ENCODE assay signal across 8 mouse cellular contexts in the genomic region with DNA sequence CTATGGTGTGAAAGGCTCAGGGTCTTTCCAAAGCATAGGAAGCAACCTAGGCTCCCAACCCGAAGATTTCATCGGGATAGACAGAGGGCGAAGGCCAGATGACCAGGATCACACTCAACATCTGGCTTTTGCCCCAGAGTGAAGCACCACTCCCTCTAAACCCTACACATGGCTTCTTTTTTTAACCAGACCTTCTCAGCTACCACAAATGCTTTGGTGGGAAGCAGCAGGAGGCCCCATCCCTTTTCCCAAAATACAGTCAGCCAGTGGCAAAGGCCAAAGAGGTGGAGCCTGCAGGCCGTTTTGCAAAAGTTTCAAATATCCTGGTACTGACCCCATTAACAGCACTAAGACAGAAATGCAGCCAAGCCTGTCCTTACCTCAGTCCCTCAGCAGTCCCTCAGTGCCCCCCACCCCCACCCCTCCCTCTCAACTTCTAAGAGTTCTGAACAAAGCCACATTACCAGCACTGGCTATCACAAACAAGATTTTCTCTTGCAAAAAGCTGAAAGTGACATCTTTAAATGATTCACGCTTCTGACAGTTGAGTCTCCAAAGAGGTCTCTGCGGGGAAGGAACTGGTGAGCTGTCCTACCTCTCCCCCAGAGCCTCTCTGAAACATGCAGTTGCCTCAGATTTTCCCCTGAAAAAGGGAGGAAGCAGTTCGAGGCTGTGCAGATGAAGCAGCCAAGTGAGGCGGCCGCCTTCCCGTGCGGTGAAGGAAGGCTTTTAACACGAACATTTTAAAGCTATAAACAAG. TPM values are rescaled to one million over a fixed set of nuclear protein-coding genes. Genes with fewer than 3 reads are reported as not detected.
DNase-seq lines count a peak whose midpoint lies in the region; ATAC-seq and TF ChIP-seq lines count a peak whose summit lies in the region.

No protein-coding gene starts in this region.

- peaks cover 6% of the 10 kb centered on the region; the same call in 1 of the 2 replicates for H3K36me3 ChIP-seq in embryonic facial prominence, embryonic 13.5 days
- H3K36me3 ChIP-seq in hindbrain, embryonic 10.5 days: no peaks in the 10 kb centered on the region
- 0 out of 2 replicates have a peak, but pooled peaks cover 3% of the 10 kb centered on the region for H3K36me3 ChIP-seq in liver, adult 2 months (ENCODE audit: control insufficient read depth, insufficient read depth, low read length)
- no peaks in the 10 kb centered on the region for H3K36me3 ChIP-seq in neural tube, embryonic 12.5 days

- no peak for TF ChIP-seq CTCF in left cerebral cortex, adult 2 months (IDR thresholded peaks at IDR 0.05)
- TF ChIP-seq CTCF in liver, adult 2 months (IDR thresholded peaks at IDR 0.05; ENCODE audit: low read depth, low read length): no peak

- TF ChIP-seq POLR2A in liver, adult 2 months (IDR thresholded peaks at IDR 0.05; ENCODE audit: extremely low read depth, insufficient read depth, low read length): no peak

- H3K4me2 ChIP-seq in embryonic facial prominence, embryonic 13.5 days: peak overlapping the region; percentile 70
- H3K4me2 ChIP-seq in neural tube, embryonic 12.5 days (replicated peaks): peak overlapping the region; percentile 90

- H3K4me1 ChIP-seq in embryonic facial prominence, embryonic 13.5 days: peaks cover 37% of the 10 kb centered on the region
- H3K4me1 ChIP-seq in hindbrain, embryonic 10.5 days (replicated peaks): peaks cover 38% of the 10 kb centered on the region
- H3K4me1 ChIP-seq in liver, adult 2 months (ENCODE audit: control insufficient read depth, insufficient read depth, low read length): peaks cover 10% of the 10 kb centered on the region; the same call in 1 of the 2 replicates
- peaks cover 8% of the 10 kb centered on the region; the same call in 1 of the 2 replicates for H3K4me1 ChIP-seq in neural tube, embryonic 12.5 days

- H3K79me2 ChIP-seq in liver, adult 2 months (ENCODE audit: control insufficient read depth, insufficient read depth, low read length): peaks cover 26% of the 10 kb centered on the region

- 5% methylated on average over 12 of the region's 12 CpGs for WGBS in embryonic facial prominence, embryonic 13.5 days
- WGBS in hindbrain, embryonic 10.5 days: 8% methylated on average over 12 of the region's 12 CpGs
- WGBS in liver, adult 2 months: 2% methylated on average over 12 of the region's 12 CpGs
- WGBS in neural tube, embryonic 12.5 days: 15% methylated on average over 12 of the region's 12 CpGs

- peak overlapping the region; percentile 82 for H3K4me3 ChIP-seq in left cerebral cortex, adult 2 months
- peak overlapping the region; percentile 89 for H3K4me3 ChIP-seq in embryonic facial prominence, embryonic 13.5 days
- peak overlapping the region; percentile 88 for H3K4me3 ChIP-seq in hindbrain, embryonic 10.5 days
- H3K4me3 ChIP-seq in liver, adult 2 months (ENCODE audit: insufficient read depth, low read depth, low read length): peak overlapping the region; percentile 69
- H3K4me3 ChIP-seq in neural tube, embryonic 12.5 days: peak overlapping the region; percentile 77

- peak overlapping the region; percentile 82 for H3K27ac ChIP-seq in left cerebral cortex, adult 2 months
- peak overlapping the region; percentile 96 for H3K27ac ChIP-seq in embryonic facial prominence, embryonic 13.5 days
- peak overlapping the region; percentile 89 for H3K27ac ChIP-seq in hindbrain, embryonic 10.5 days
- H3K27ac ChIP-seq in liver, adult 2 months (replicated peaks; ENCODE audit: insufficient read depth, low read depth, low read length): peak overlapping the region; percentile 50
- H3K27ac ChIP-seq in neural tube, embryonic 12.5 days: no peak overlapping the region

- ATAC-seq in embryonic facial prominence, embryonic 13.5 days (ENCODE audit: insufficient number of reproducible peaks, insufficient read depth, low FRiP score, low TSS enrichment, low read depth): no peak
- no peak for ATAC-seq in neural tube, embryonic 12.5 days (ENCODE audit: low FRiP score, low read depth)

- DNase-seq in left cerebral cortex, adult 2 months (ENCODE audit: extremely low spot score in 1 of 2, low spot score in 2 of 2): no peak
- no peak for DNase-seq in left cerebral cortex, postnatal 14 days (ENCODE audit: low spot score in 2 of 2)
- DNase-seq in hindbrain, embryonic 10.5 days (ENCODE audit: low spot score): peak; percentile 59
- DNase-seq in liver, adult 2 months (ENCODE audit: extremely low read depth, low read depth, low spot score): peak; percentile 41
- no peak for DNase-seq in right cerebral cortex, postnatal 4 days
- no peak for DNase-seq in ovary, adult 18-20 months (ENCODE audit: low spot score)

- H3K27me3 ChIP-seq in embryonic facial prominence, embryonic 13.5 days: no peaks in the 10 kb centered on the region
- no peaks in the 10 kb centered on the region for H3K27me3 ChIP-seq in hindbrain, embryonic 10.5 days (ENCODE audit: insufficient read depth, poor library complexity, severe bottlenecking)
- no peaks in the 10 kb centered on the region for H3K27me3 ChIP-seq in liver, adult 2 months (ENCODE audit: control insufficient read depth, insufficient read depth, low read length)
- H3K27me3 ChIP-seq in neural tube, embryonic 12.5 days (replicated peaks): no peaks in the 10 kb centered on the region

- intact Hi-C loops in left cerebral cortex, adult 2 months (cut with DNase I): loop anchor here (2.0 to 10.0 kb wide), 2 partner anchors 22 to 226 kb away; no protein-coding TSS in a partner anchor
- intact Hi-C loops in left cerebral cortex, postnatal 14 days (cut with DNase I): loop anchor here (5.0 kb wide), 1 partner anchor 383 kb away; no protein-coding TSS in a partner anchor

- H3K9me3 ChIP-seq in embryonic facial prominence, embryonic 13.5 days: no peaks in the 10 kb centered on the region
- H3K9me3 ChIP-seq in hindbrain, embryonic 10.5 days: no peaks in the 10 kb centered on the region
- H3K9me3 ChIP-seq in neural tube, embryonic 12.5 days: 0 out of 2 replicates have a peak, but pooled peaks cover 4% of the 10 kb centered on the region

- H3K9ac ChIP-seq in embryonic facial prominence, embryonic 13.5 days: peak overlapping the region; percentile 92
- H3K9ac ChIP-seq in liver, adult 2 months (ENCODE audit: low read depth, low read length): peak overlapping the region; percentile 51
- H3K9ac ChIP-seq in neural tube, embryonic 12.5 days: peak overlapping the region; percentile 79; the same call in 1 of the 2 replicates

RNA-seq across cellular contexts. Expression of a gene that starts 1.3 kb away (rescaled TPM):
- 1 to 10 TPM; 6.2 to 8.1 TPM for total RNA-seq in left cerebral cortex, adult 2 months (2021)
- 1 to 10 TPM; 6.7 to 8.1 TPM for total RNA-seq in left cerebral cortex, postnatal 14 days (2021)
- polyA plus RNA-seq in embryonic facial prominence, embryonic 13.5 days (2015; fragmentation: Nextera tagmentation; extraction: Ambion mirVana): 26.9 and 29.0 TPM in 2 replicates
- 7.6 and 9.4 TPM in 2 replicates for polyA plus RNA-seq in hindbrain, embryonic 10.5 days (2016; fragmentation: Nextera tagmentation; extraction: Ambion mirVana)
- 2.7 and 4.4 TPM in 2 replicates for total RNA-seq in liver, adult 2 months (2014; rRNA removed)
- polyA plus RNA-seq in liver, adult 2 months (2012; rRNA removed): 5.1 and 6.6 TPM in 2 replicates
- polyA plus RNA-seq in neural tube, embryonic 12.5 days (2016; fragmentation: Nextera tagmentation; extraction: Ambion mirVana): 9.4 and 9.6 TPM in 2 replicates

Comparison
In these comparisons a context has a peak if more than half of its experiments do, and no peak if none do; other contexts are left out.
1. DNase-seq: peak in hindbrain, embryonic 10.5 days (single experiment) and liver, adult 2 months (single experiment); none in left cerebral cortex, adult 2 months (0 of 2), left cerebral cortex, postnatal 14 days (0 of 2), right cerebral cortex, postnatal 4 days (single experiment) and ovary, adult 18-20 months (single experiment).
2. Peak in every context shown above with its lines, with median percentiles within 50 percentile points of each other: H3K4me3 ChIP-seq and H3K9ac ChIP-seq.